Mouse (Mus musculus) activated CD4-positive, CD25-positive, alpha-beta regulatory T cell, adult 4 months (primary cell): Measurements from ENCODE around the gene Osbpl3. TPM values are rescaled to one million over a fixed set of nuclear protein-coding genes. Genes with fewer than 3 reads are reported as not detected.
"Not testable (repeated sequence)": the region's sequence is repeated elsewhere in the genome, so short reads cannot be mapped to it uniquely, and the experiment has no call there.

Experiments used
- ATAC-seq: one replicate; pipeline ENCODE4 v1.8.0; 2017
- polyA plus RNA-seq, 2 experiments: library from polyadenylated mRNA; unstranded; fragments of 100-300 nt; shearing (Covaris generic); gene quantifications; one replicate each; pipeline ENCODE4 v1.2.1; 2017

The Osbpl3 gene
- polyA plus RNA-seq, 2 experiments from 2014 or later: 26.9 to 38.2 TPM

- ATAC-seq: no peak
Measured at GRCm38 (mm10) chr6:50452220-50452619, 3.8 kb downstream of the Osbpl3 start.

- ATAC-seq: no peak
Measured at GRCm38 (mm10) chr6:50445616-50446015, 10.4 kb downstream of the Osbpl3 start.

- no peak for ATAC-seq
Measured at GRCm38 (mm10) chr6:50440966-50441862, 14.8 kb downstream of the Osbpl3 start.

- ATAC-seq: no peak
Measured at GRCm38 (mm10) chr6:50440197-50440596, 15.8 kb downstream of the Osbpl3 start.

GRCm38 (mm10) chr6:50438900-50439299 lies 17.1 kb downstream of the Osbpl3 start:
- not testable (repeated sequence) for ATAC-seq

GRCm38 (mm10) chr6:50437815-50438214 lies 18.2 kb downstream of the Osbpl3 start:
- ATAC-seq: no peak

GRCm38 (mm10) chr6:50436661-50437060 lies 19.3 kb downstream of the Osbpl3 start:
- ATAC-seq: no peak

- no peak for ATAC-seq
Measured at GRCm38 (mm10) chr6:50432491-50432890, 23.5 kb downstream of the Osbpl3 start.

GRCm38 (mm10) chr6:50429299-50429698 lies 26.7 kb downstream of the Osbpl3 start:
- ATAC-seq: no peak

- no peak for ATAC-seq
Measured at GRCm38 (mm10) chr6:50427051-50427732, 28.8 kb downstream of the Osbpl3 start.

- ATAC-seq: no peak
Measured at GRCm38 (mm10) chr6:50426571-50426970, 29.4 kb downstream of the Osbpl3 start.

- ATAC-seq: no peak
Measured at GRCm38 (mm10) chr6:50424271-50424670, 31.7 kb downstream of the Osbpl3 start.

- no peak for ATAC-seq
Measured at GRCm38 (mm10) chr6:50420413-50420812, 35.6 kb downstream of the Osbpl3 start.

GRCm38 (mm10) chr6:50419518-50420290 lies 36.3 kb downstream of the Osbpl3 start:
- ATAC-seq: no peak

GRCm38 (mm10) chr6:50418951-50419350 lies 37.0 kb downstream of the Osbpl3 start:
- ATAC-seq: no peak

GRCm38 (mm10) chr6:50416854-50417253 lies 39.1 kb downstream of the Osbpl3 start:
- peak; percentile 98 for ATAC-seq

- no peak for ATAC-seq
Measured at GRCm38 (mm10) chr6:50415431-50415830, 40.6 kb downstream of the Osbpl3 start.

GRCm38 (mm10) chr6:50414547-50414946 lies 41.5 kb downstream of the Osbpl3 start:
- ATAC-seq: no peak

- no peak for ATAC-seq
Measured at GRCm38 (mm10) chr6:50413381-50413780, 42.6 kb downstream of the Osbpl3 start.

GRCm38 (mm10) chr6:50412174-50412573 lies 43.8 kb downstream of the Osbpl3 start:
- no peak for ATAC-seq

GRCm38 (mm10) chr6:50404698-50405097 lies 51.3 kb downstream of the Osbpl3 start:
- ATAC-seq: no peak

GRCm38 (mm10) chr6:50403524-50403923 lies 52.5 kb downstream of the Osbpl3 start:
- ATAC-seq: no peak

GRCm38 (mm10) chr6:50402872-50403271 lies 53.1 kb downstream of the Osbpl3 start:
- ATAC-seq: no peak
